Mouse (Mus musculus) CH12.LX (cell line): ENCODE results near the gene Znhit1. TPM values are rescaled to one million over a fixed set of nuclear protein-coding genes. Genes with fewer than 3 reads are reported as not detected.

Source experiments
- DNase-seq: peaks from one replicate; pipeline ENCODE4 v3.0.0-alpha.2; 2013; ENCODE audit errors: extremely low read depth
- H3K27ac ChIP-seq: 2 replicates; pipeline ENCODE4 v1.5.1; 2012; ENCODE audit warnings: low read depth, mild to moderate bottlenecking, control low read depth, moderate library complexity; ENCODE audit not compliant: insufficient read depth
- H3K27me3 ChIP-seq: replicated peaks from 2 replicates; pipeline ENCODE3; 2012; ENCODE audit warnings: inconsistent platforms
- H3K36me3 ChIP-seq, 2 experiments: replicated peaks in 1 of 2; 2 replicates each; pipeline versions ENCODE3 to v1.6.1; 2012; ENCODE audit warnings: inconsistent platforms in 1 of 2, low read length in 1 of 2, mild to moderate bottlenecking in 1 of 2, mixed read lengths in 1 of 2, moderate library complexity in 1 of 2; ENCODE audit not compliant: control insufficient read depth in 1 of 2, insufficient read depth in 1 of 2
- H3K4me1 ChIP-seq, 2 experiments: 2 replicates each; pipeline ENCODE4 v1.6.1; 2012; ENCODE audit warnings: inconsistent platforms in 1 of 2, moderate library complexity in 1 of 2; ENCODE audit not compliant: insufficient read depth in 2 of 2, control insufficient read depth in 1 of 2
- H3K4me2 ChIP-seq: 2 replicates; pipeline ENCODE4 v1.6.1; 2012; ENCODE audit warnings: low read depth, mild to moderate bottlenecking, control low read depth; ENCODE audit not compliant: poor library complexity, insufficient read depth, severe bottlenecking
- H3K4me3 ChIP-seq, 3 experiments: fragments of 150-350 bp in 1 of 3; sonication (generic) in 1 of 3; replicated peaks in 1 of 3; 2 replicates each; pipeline versions ENCODE3 to v1.5.1; 2011 to 2012; ENCODE audit warnings: low read depth in 2 of 3, low read length in 2 of 3, mild to moderate bottlenecking in 2 of 3, moderate library complexity in 2 of 3, control low read depth in 1 of 3, improper control_type of control experiment in 1 of 3, inconsistent platforms in 1 of 3, mixed read lengths in 1 of 3; ENCODE audit not compliant: poor library complexity in 1 of 3
- H3K79me2 ChIP-seq: replicated peaks from 2 replicates; pipeline ENCODE4 v1.6.1; 2012; ENCODE audit warnings: mild to moderate bottlenecking, moderate library complexity; ENCODE audit not compliant: control insufficient read depth, poor library complexity, insufficient read depth, severe bottlenecking; ENCODE audit errors: extremely low read depth
- H3K9ac ChIP-seq: 2 replicates; pipeline ENCODE4 v1.6.1; 2012; ENCODE audit warnings: low read depth, mild to moderate bottlenecking, control low read depth, moderate library complexity; ENCODE audit not compliant: insufficient read depth
- H3K9me3 ChIP-seq: replicated peaks from 2 replicates; pipeline ENCODE3; 2012; ENCODE audit warnings: low read length, inconsistent platforms, mixed read lengths
- BHLHE40 ChIP-seq: IDR thresholded peaks from 2 replicates; pipeline ENCODE4 v1.6.1; 2011; ENCODE audit warnings: mild to moderate bottlenecking, low read depth, low read length, improper control_type of control experiment
- CHD1 ChIP-seq: IDR thresholded peaks from 2 replicates; pipeline ENCODE4 v1.6.1; 2012; ENCODE audit warnings: low read depth, low read length, improper control_type of control experiment, inconsistent platforms
- CHD2 ChIP-seq: IDR thresholded peaks from 2 replicates; pipeline ENCODE4 v1.6.1; 2011; ENCODE audit warnings: low read length, improper control_type of control experiment
- E2F4 ChIP-seq: IDR thresholded peaks from 2 replicates; pipeline ENCODE4 v1.6.1; 2011; ENCODE audit warnings: low read depth, low read length, improper control_type of control experiment; ENCODE audit not compliant: insufficient replicate concordance
- ELF1 ChIP-seq: IDR thresholded peaks from 2 replicates; pipeline ENCODE4 v1.6.1; 2014; ENCODE audit warnings: low read depth, mild to moderate bottlenecking, inconsistent platforms, low read length, improper control_type of control experiment
- EP300 ChIP-seq: IDR thresholded peaks from 2 replicates; pipeline ENCODE4 v1.6.1; 2011; ENCODE audit warnings: low read length, improper control_type of control experiment
- IRF4 ChIP-seq: IDR thresholded peaks from 2 replicates; pipeline ENCODE4 v1.6.1; 2014; ENCODE audit warnings: low read depth, mild to moderate bottlenecking, inconsistent platforms, low read length, improper control_type of control experiment
- MAFK ChIP-seq: IDR thresholded peaks from 2 replicates; pipeline ENCODE4 v1.6.1; 2011; ENCODE audit warnings: low read length, improper control_type of control experiment; ENCODE audit not compliant: insufficient replicate concordance
- MAZ ChIP-seq: IDR thresholded peaks from 2 replicates; pipeline ENCODE4 v1.6.1; 2012; ENCODE audit warnings: low read depth, mild to moderate bottlenecking, inconsistent platforms, low read length, improper control_type of control experiment, moderate library complexity
- NELFE ChIP-seq: IDR thresholded peaks from 2 replicates; pipeline ENCODE4 v1.6.1; 2011; ENCODE audit warnings: low read depth, low read length, improper control_type of control experiment
- NRF1 ChIP-seq: IDR thresholded peaks from 2 replicates; pipeline ENCODE4 v1.6.1; 2014; ENCODE audit warnings: low read depth, mild to moderate bottlenecking, inconsistent platforms, low read length, improper control_type of control experiment, moderate library complexity
- POLR2AphosphoS2 ChIP-seq: IDR thresholded peaks from 2 replicates; pipeline ENCODE4 v1.6.1; 2011; ENCODE audit warnings: low read depth, low read length, improper control_type of control experiment
- SMC3 ChIP-seq: IDR thresholded peaks from 2 replicates; pipeline ENCODE4 v1.6.1; 2011; ENCODE audit warnings: low read depth, low read length, improper control_type of control experiment
- UBTF ChIP-seq: IDR thresholded peaks from 2 replicates; pipeline ENCODE4 v1.6.1; 2012; ENCODE audit warnings: low read depth, mild to moderate bottlenecking, inconsistent platforms, low read length, improper control_type of control experiment, moderate library complexity
- USF2 ChIP-seq: conservative IDR thresholded peaks from 2 replicates; pipeline ENCODE4 v1.6.1; 2011; ENCODE audit warnings: low read depth, low read length, improper control_type of control experiment
- ZKSCAN1 ChIP-seq: IDR thresholded peaks from 2 replicates; pipeline ENCODE4 v1.6.1; 2012; ENCODE audit warnings: low read depth, inconsistent platforms, low read length, improper control_type of control experiment, borderline replicate concordance
- ZNF384 ChIP-seq: IDR thresholded peaks from 2 replicates; pipeline ENCODE4 v1.6.1; 2012; ENCODE audit warnings: low read depth, low read length, improper control_type of control experiment, inconsistent platforms
- dilution Hi-C: fragments of 300-500 bp; cut with MboI; formaldehyde crosslinking; loops from 2 replicates; pipeline ENCODE4 v1.14.3; 2020; ENCODE audit warnings: low sequenced_read_pairs; ENCODE audit not compliant: extremely low pct_unique_long_range_greater_than_20kb, extremely low pct_ligation_motif_present
- in situ Hi-C: fragments of 300-500 bp; cut with MboI; formaldehyde crosslinking; loops from 3 replicates; pipeline ENCODE4 v1.14.3; 2019; ENCODE audit warnings: low sequenced_read_pairs, low pct_ligation_motif_present, low pct_unique_long_range_greater_than_20kb, mixed read lengths
- polyA plus RNA-seq: library from polyadenylated mRNA; unstranded; fragments of >175 nt; gene quantifications from 2 replicates; pipeline ENCODE4 v1.2.1, GENCODE M21; 2012; ENCODE audit warnings: low read depth; ENCODE audit not compliant: insufficient read length
- total RNA-seq, 2 experiments: library from RNA; depleted of rRNA; stranded (reverse); fragments of 300-350 nt in 1 of 2; fragments of >200 nt in 1 of 2; gene quantifications; 2 replicates each; pipeline ENCODE4 v1.2.3; 2012 to 2014

Znhit1 gene
- total and polyA plus RNA-seq, 3 experiments: 39.6 to 99.2 (median 60.1) TPM

GRCm38 (mm10) chr5:137029273-137029585 lies 41.4 kb upstream of the Znhit1 start:
- Histone ChIP-seq H3K9me3 (peaks cover 16% of the 10 kb centered on the region), H3K27ac (no peak overlapping the region), H3K4me1 (peaks cover 16 to 37% of the 10 kb centered on the region in 2 experiments), H3K79me2 (no peaks in the 10 kb centered on the region), H3K4me3 (no peak overlapping the region), H3K36me3 (peaks cover 0 to 1% of the 10 kb centered on the region in 2 experiments), H3K4me2 (peak overlapping the region; percentile 60), H3K9ac (no peak overlapping the region), H3K27me3 (peaks cover 70% of the 10 kb centered on the region)
- DNase-seq: no peak
- dilution Hi-C loops: no loop called here
- no peak for TF ChIP-seq NRF1
- no peak for TF ChIP-seq MAZ
- TF ChIP-seq UBTF: no peak
- in situ Hi-C loops: loop anchor here (10.0 kb wide), 1 partner anchor 86 kb away; the partner anchor contains the start of gene Trim56

- H3K4me2 ChIP-seq: no peak overlapping the region
- H3K9me3 ChIP-seq: peaks cover 16% of the 10 kb centered on the region
- no peak overlapping the region for H3K9ac ChIP-seq
- no peak overlapping the region for H3K4me3 ChIP-seq
- H3K27ac ChIP-seq: no peak overlapping the region
- TF ChIP-seq SMC3: no peak
- peak; percentile 44; the same call in 1 of the 2 replicates for TF ChIP-seq BHLHE40
- TF ChIP-seq, all 38 proteins: peak for 1
- Histone ChIP-seq H3K4me1 (peaks cover 16 to 37% of the 10 kb centered on the region in 2 experiments), H3K79me2 (no peaks in the 10 kb centered on the region), H3K36me3 (no peaks in the 10 kb centered on the region), H3K27me3 (peaks cover 75% of the 10 kb centered on the region)
- DNase-seq: no peak
- dilution Hi-C loops (no loop called here), in situ Hi-C loops (loop anchor here (10.0 kb wide), 1 partner anchor 86 kb away; the partner anchor contains the start of gene Trim56)
Observed at GRCm38 (mm10) chr5:137028561-137029272, 40.9 kb upstream of the Znhit1 start.

GRCm38 (mm10) chr5:137026092-137026491 lies 38.3 kb upstream of the Znhit1 start, which contains the start of gene Vgf:
Vgf (plus strand) TSS chr5:137026392.
- no peak for TF ChIP-seq NRF1
- TF ChIP-seq EP300: no peak
- no peak for TF ChIP-seq ZKSCAN1
- no peak for TF ChIP-seq POLR2AphosphoS2
- TF ChIP-seq USF2: no peak
- TF ChIP-seq MAFK: no peak
- TF ChIP-seq CHD2: no peak
- no peak for TF ChIP-seq NELFE
- no peak for TF ChIP-seq ELF1
- no peak for TF ChIP-seq IRF4
- no peak for TF ChIP-seq E2F4
- TF ChIP-seq CHD1: no peak
- TF ChIP-seq ZNF384: no peak
- no peak within 1 kb of the TSS for H3K27ac ChIP-seq
- no peaks in the 10 kb centered on the region for H3K79me2 ChIP-seq
- no peak within 1 kb of the TSS for H3K9ac ChIP-seq
- peaks cover 87% of the 10 kb centered on the region for H3K27me3 ChIP-seq
- dilution Hi-C loops: no loop called here
- in situ Hi-C loops: loop anchor here (10.0 kb wide), 1 partner anchor 89 kb away; the partner anchor contains the start of gene Trim56
- H3K4me2 ChIP-seq: peak within 1 kb of the TSS; percentile 65
- H3K36me3 ChIP-seq: no peaks in the 10 kb centered on the region
- H3K4me1 ChIP-seq: peaks cover 8 to 19% of the 10 kb centered on the region in 2 experiments
- H3K9me3 ChIP-seq: peaks cover 16% of the 10 kb centered on the region
- DNase-seq: no peak
- H3K4me3 ChIP-seq: peak within 1 kb of the TSS in 1 of 3 experiments; percentile 23
